24 mouse cellular contexts compared by ENCODE assay signal in the genomic region with DNA sequence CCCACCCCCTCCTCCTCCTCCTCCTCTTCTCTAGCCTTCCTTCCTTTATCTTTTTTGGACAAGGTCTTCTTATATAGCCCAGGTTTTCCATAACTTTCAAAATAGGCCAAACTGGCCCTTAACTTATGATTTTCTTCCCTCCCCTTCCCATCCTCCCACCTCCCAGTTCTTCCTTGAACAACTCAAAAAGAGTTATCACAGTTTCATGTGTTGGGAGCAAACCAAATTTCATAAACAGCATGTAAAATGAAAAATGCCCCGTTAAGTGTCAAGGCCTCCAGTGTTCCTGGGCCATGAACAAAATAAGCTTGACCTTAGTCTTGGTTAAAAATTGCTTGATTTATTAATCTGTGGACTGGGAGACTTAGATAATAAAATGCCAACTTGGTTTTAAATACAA.
"Had no signal": no experiment of that assay in that cellular context is flagged by ENCODE, and none has a peak within 500 bp of the region (broad histone marks: within the 10 kb centered on the region; RNA-seq: fewer than 3 reads in every experiment).

No protein-coding gene starts in this region.

- H3K4me2 ChIP-seq: limb, embryonic 13.5 days; liver, embryonic 12.5 days; liver, embryonic 15.5 days; lung, embryonic 15.5 days; midbrain, embryonic 15.5 days; neural tube, embryonic 12.5 days; neural tube, embryonic 15.5 days had no signal

- H3K4me1 ChIP-seq: liver, embryonic 12.5 days; liver, embryonic 15.5 days; midbrain, embryonic 10.5 days; midbrain, embryonic 15.5 days; neural tube, embryonic 12.5 days; neural tube, embryonic 15.5 days had no signal

- DNase-seq: kidney, postnatal 25 days; layer of hippocampus, postnatal 36 days; liver; lung, adult 18-20 months; lung, postnatal 10 days; lung, postnatal 36 days; right cerebral cortex, adult 18-20 months; right cerebral cortex, postnatal 14 days; right cerebral cortex, postnatal 4 days; thymus, adult 2 months; thymus, postnatal 14 days; thymus, postnatal 4 days had no signal

- H3K9me3 ChIP-seq: liver, embryonic 12.5 days; liver, embryonic 15.5 days; lung, embryonic 15.5 days; midbrain, embryonic 10.5 days; midbrain, embryonic 15.5 days had no signal

- ATAC-seq: liver, embryonic 12.5 days; midbrain, embryonic 15.5 days had no signal

- H3K4me3 ChIP-seq: left cerebral cortex, adult 2 months; limb, embryonic 13.5 days; liver, embryonic 12.5 days; liver, embryonic 15.5 days; lung, embryonic 15.5 days; megakaryocyte, embryonic 14.5 days; midbrain, embryonic 10.5 days; midbrain, embryonic 15.5 days; neural tube, embryonic 12.5 days; neural tube, embryonic 15.5 days had no signal

- H3K36me3 ChIP-seq: limb, embryonic 13.5 days; liver, embryonic 12.5 days; liver, embryonic 15.5 days; lung, embryonic 15.5 days; midbrain, embryonic 10.5 days; midbrain, embryonic 15.5 days; neural tube, embryonic 12.5 days; neural tube, embryonic 15.5 days had no signal

- H3K9ac ChIP-seq: limb, embryonic 13.5 days; liver, embryonic 12.5 days; liver, embryonic 15.5 days; lung, embryonic 15.5 days; midbrain, embryonic 15.5 days; neural tube, embryonic 12.5 days; neural tube, embryonic 15.5 days had no signal

- H3K27ac ChIP-seq: kidney, postnatal 0 days; left cerebral cortex, adult 2 months; limb, embryonic 13.5 days; liver, embryonic 12.5 days; liver, embryonic 15.5 days; lung, embryonic 15.5 days; midbrain, embryonic 10.5 days; midbrain, embryonic 15.5 days; neural tube, embryonic 12.5 days; neural tube, embryonic 15.5 days; stomach, postnatal 0 days had no signal

- H3K27me3 ChIP-seq: limb, embryonic 13.5 days; liver, embryonic 12.5 days; liver, embryonic 15.5 days; lung, embryonic 15.5 days; midbrain, embryonic 15.5 days; neural tube, embryonic 12.5 days; neural tube, embryonic 15.5 days had no signal
